Mouse (Mus musculus): ENCODE measurements around the gene Mdm2. TPM values are rescaled to one million over a fixed set of nuclear protein-coding genes. Genes with fewer than 3 reads are reported as not detected.

The Mdm2 gene
- polyA plus RNA-seq, 1 experiment from 2014 or later = 62.4 TPM

GRCm38 (mm10) chr10:117683734-117684037 lies 26.9 kb downstream of the Mdm2 start:
- Histone ChIP-seq H3K9me3 (replicated peaks) (no peaks in the 10 kb centered on the region), H3K27ac (no peak overlapping the region), H3K4me3 (no peak overlapping the region), H3K36me3 (peaks cover 57% of the 10 kb centered on the region), H3K27me3 (ENCODE audit: low read depth, poor library complexity, severe bottlenecking) (no peaks in the 10 kb centered on the region), H3K4me1 (peaks cover 5% of the 10 kb centered on the region; the same call in 1 of the 2 replicates)
- 92% methylated on average over 9 of the region's 9 CpGs for WGBS
- DNase-seq (ENCODE audit: low spot score) = no peak

DNA sequence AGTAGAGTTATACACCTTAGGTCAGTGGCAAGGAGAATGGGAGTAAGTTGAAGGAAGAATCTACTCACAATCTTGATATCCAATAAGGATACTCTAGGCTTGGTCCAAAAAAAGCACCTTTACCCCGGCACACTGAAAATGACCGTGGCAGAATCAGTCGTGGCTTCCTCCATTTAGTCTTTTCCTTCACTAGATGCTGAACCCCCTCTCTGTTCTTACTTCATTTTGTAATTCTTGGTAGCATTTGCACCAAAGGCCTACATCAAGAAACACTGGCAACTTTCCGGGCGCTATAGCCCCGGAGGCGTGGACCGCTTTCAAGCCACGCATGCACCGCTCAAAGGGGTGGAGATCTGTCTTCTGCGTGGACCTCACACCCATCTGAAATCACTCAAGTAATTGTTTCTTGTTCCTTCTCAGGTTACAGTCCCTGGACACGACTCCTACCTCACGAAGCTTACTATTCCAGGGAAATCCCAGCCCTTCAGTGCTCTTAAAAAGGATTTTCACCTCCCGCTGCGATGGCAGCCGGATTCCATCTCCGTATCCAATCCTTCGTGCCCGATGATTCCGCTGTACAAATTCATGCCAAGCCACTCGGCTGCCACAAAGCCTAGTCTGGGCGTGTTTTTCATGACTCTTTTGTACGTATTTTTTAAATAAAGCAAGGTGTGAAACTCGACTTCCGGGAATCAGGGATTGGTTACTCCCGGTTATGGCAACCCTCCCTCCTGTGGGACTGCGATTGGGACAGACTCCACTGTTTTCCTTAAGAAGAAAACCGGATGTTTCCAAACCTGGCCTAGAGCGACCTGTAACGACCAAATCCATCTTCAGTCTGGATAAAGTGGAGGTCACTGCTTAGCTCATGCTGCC lies 27.5 kb downstream of the Mdm2 start:
- no peaks in the 10 kb centered on the region for H3K27me3 ChIP-seq (ENCODE audit: low read depth, poor library complexity, severe bottlenecking)
- peaks cover 5% of the 10 kb centered on the region; the same call in 1 of the 2 replicates for H3K4me1 ChIP-seq
- no peaks in the 10 kb centered on the region for H3K9me3 ChIP-seq (replicated peaks)
- H3K36me3 ChIP-seq = peaks cover 51% of the 10 kb centered on the region
- no peak for DNase-seq (ENCODE audit: low spot score)
- WGBS = 81% methylated on average over 30 of the region's 30 CpGs
- H3K4me3 ChIP-seq = no peak overlapping the region
- no peak overlapping the region for H3K27ac ChIP-seq

DNA sequence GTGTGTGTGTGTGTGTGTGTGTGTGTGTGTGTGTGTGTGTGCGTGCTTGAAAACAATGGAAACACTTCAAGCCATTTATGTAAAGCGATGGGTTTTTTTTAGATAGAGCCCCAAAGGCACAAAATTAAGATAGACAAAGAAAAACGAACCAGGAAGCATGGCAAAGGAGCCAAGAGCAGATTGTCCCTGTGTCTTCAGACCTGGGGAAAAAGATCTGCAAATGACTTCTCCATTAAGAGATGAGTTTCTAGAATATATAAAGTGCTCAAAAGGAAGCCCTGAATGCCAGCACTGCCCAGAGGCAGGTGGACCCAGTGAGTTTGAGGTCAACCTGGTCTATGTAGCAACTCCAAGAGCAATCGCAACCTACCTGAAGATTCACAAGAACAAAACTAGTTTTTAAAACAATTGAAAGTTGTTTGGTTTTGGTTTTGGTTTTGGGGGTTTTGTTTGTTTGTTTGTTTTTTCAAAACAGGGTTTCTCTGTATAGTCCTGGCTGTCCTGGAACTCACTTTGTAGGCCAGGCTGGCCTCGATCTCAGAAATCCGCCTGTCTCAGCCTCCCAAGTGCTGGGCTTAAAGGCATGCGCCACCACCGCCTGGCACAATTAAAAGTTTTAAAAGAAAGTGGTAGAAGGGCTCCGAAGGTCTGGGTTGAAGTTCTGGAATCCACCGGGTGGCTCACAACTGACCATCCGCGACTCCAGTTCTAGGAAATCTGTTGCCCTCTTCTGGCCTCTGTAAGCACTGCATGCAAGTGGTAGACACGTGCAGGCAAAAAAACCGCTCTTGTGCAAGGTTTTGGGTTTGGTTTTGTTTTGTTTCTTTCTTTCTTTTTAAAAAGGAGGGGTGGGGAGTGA lies 28.3 kb downstream of the Mdm2 start:
- H3K27ac ChIP-seq = no peak overlapping the region
- H3K27me3 ChIP-seq (ENCODE audit: low read depth, poor library complexity, severe bottlenecking) = no peaks in the 10 kb centered on the region; the same call in 1 of the 2 replicates
- no peaks in the 10 kb centered on the region for H3K9me3 ChIP-seq (replicated peaks)
- peaks cover 5% of the 10 kb centered on the region; the same call in 1 of the 2 replicates for H3K4me1 ChIP-seq
- H3K36me3 ChIP-seq = peaks cover 44% of the 10 kb centered on the region
- DNase-seq (ENCODE audit: low spot score) = peak; percentile 63
- 69% methylated on average over 14 of the region's 14 CpGs for WGBS
- no peak overlapping the region for H3K4me3 ChIP-seq

GRCm38 (mm10) chr10:117681543-117681942 lies 29.0 kb downstream of the Mdm2 start:
- DNase-seq (ENCODE audit: low spot score) = no peak
- 87% methylated on average over 3 of the region's 3 CpGs for WGBS
- H3K4me1 ChIP-seq = peaks cover 6% of the 10 kb centered on the region; the same call in 1 of the 2 replicates

DNA sequence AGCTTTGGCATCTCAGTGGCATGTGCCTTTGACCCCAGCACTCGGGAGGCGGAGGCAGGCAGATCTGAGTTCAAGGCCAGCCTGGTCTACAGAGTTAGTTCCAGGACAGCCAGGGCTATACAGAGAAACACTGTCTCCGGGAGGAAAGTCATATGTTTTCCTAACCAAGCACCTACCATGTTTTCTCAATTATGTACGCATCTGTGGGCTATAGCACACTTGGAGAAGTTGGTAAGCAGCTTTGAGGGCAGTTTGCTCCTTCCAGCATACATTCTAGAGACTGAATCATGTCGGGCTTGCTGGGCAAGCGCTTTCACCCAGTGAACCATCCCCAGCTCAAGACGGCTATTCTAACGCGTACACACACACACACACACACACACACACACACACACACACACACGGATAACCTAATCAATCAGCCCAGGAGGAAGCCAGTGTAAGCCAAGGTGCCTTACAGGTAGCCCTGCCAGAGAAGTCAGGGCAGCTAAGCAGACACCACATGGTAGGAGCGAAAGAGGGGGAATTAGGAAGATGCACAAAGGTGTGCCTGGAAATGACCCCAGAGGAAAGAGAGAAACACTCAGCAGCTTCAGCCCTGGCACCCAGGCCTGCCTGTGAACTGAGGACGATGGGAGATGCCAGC lies 29.6 kb downstream of the Mdm2 start:
- WGBS = 91% methylated on average over 12 of the region's 12 CpGs

More at GRCm38 (mm10) chr10:117681543-117681942, 29.0 kb downstream of the Mdm2 start:
- H3K27me3 ChIP-seq (ENCODE audit: low read depth, poor library complexity, severe bottlenecking) = no peaks in the 10 kb centered on the region; the same call in 1 of the 2 replicates
- H3K36me3 ChIP-seq = peaks cover 41% of the 10 kb centered on the region
- H3K27ac ChIP-seq = no peak overlapping the region
- H3K4me3 ChIP-seq = no peak overlapping the region
- H3K9me3 ChIP-seq (replicated peaks) = no peaks in the 10 kb centered on the region

GRCm38 (mm10) chr10:117679963-117680473 lies 30.5 kb downstream of the Mdm2 start:
- Histone ChIP-seq H3K4me3 (no peak overlapping the region), H3K27me3 (ENCODE audit: low read depth, poor library complexity, severe bottlenecking) (no peaks in the 10 kb centered on the region; the same call in 1 of the 2 replicates), H3K9me3 (replicated peaks) (no peaks in the 10 kb centered on the region), H3K27ac (no peak overlapping the region), H3K36me3 (peaks cover 41% of the 10 kb centered on the region), H3K4me1 (peaks cover 20% of the 10 kb centered on the region)
- no peak for DNase-seq (ENCODE audit: low spot score)
- WGBS = 91% methylated on average over 14 of the region's 14 CpGs

More for the DNA sequence above, 29.6 kb downstream of the Mdm2 start:
- Histone ChIP-seq H3K27ac (no peak overlapping the region), H3K27me3 (ENCODE audit: low read depth, poor library complexity, severe bottlenecking) (no peaks in the 10 kb centered on the region; the same call in 1 of the 2 replicates), H3K36me3 (peaks cover 41% of the 10 kb centered on the region), H3K4me1 (peaks cover 11% of the 10 kb centered on the region), H3K4me3 (no peak overlapping the region), H3K9me3 (replicated peaks) (no peaks in the 10 kb centered on the region)
- DNase-seq (ENCODE audit: low spot score) = no peak

DNA sequence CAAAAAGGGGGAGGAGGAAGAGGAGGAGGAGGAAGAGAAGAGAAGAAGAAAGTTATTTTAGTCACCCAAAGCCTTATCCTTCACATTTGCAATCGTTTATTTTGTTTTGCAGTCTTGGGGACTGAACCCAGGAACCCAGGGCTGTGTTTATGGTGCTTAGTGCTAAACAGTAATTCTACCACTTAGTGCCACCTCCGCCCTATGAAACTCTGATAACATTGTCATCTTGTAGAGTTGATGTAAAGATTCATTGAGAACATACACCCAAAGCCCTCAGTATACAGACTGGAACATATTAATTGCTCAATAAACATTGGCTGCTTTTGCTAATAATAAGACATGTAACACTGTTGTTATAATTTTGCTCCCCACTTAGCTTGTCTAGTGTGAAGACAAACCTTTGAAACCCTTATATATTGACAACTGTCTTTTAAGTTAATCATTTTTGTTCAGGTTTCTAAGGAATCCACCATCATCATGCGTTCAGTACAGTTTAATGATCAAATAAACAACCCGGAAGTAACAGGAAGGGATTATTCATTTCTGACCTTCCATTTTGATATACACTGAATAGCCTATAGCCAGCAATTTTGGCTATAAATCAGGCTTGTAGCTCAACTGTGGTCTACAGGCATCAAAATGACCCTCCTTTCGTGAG lies 31.4 kb downstream of the Mdm2 start:
- Histone ChIP-seq H3K4me3 (no peak overlapping the region), H3K4me1 (peaks cover 20% of the 10 kb centered on the region), H3K36me3 (peaks cover 35% of the 10 kb centered on the region), H3K9me3 (replicated peaks) (no peaks in the 10 kb centered on the region), H3K27ac (no peak overlapping the region), H3K27me3 (ENCODE audit: low read depth, poor library complexity, severe bottlenecking) (no peaks in the 10 kb centered on the region; the same call in 1 of the 2 replicates)
- 91% methylated on average over 5 of the region's 5 CpGs for WGBS
- DNase-seq (ENCODE audit: low spot score) = no peak

DNA sequence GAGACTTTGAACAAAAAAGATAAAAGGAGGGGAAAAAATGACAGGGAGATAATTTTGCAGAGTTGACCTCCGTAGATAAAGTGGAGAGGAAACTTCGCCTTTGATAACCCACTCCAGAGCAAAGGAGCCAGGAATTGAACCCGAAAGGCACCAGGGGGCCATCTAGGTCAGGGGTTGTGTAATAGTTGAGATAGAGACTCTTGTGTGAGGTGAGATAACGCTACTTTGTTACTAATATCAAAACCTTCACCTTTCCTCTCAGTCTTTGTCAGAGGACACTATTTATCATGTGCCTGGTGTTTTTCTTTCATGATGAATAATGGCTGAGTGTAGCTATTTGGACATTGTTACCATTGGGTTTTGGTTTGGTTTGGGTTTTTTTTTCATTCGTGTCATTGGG lies 32.2 kb downstream of the Mdm2 start:
- H3K36me3 ChIP-seq = peaks cover 27% of the 10 kb centered on the region

GRCm38 (mm10) chr10:117677494-117678236 lies 32.9 kb downstream of the Mdm2 start:
- Histone ChIP-seq H3K4me3 (no peak overlapping the region), H3K27me3 (ENCODE audit: low read depth, poor library complexity, severe bottlenecking) (no peaks in the 10 kb centered on the region; the same call in 1 of the 2 replicates), H3K4me1 (peaks cover 18% of the 10 kb centered on the region), H3K36me3 (peaks cover 20% of the 10 kb centered on the region), H3K9me3 (replicated peaks) (no peaks in the 10 kb centered on the region), H3K27ac (no peak overlapping the region)
- WGBS = 82% methylated on average over 13 of the region's 13 CpGs
- no peak for DNase-seq (ENCODE audit: low spot score)

More for the DNA sequence above, 32.2 kb downstream of the Mdm2 start:
- 83% methylated on average over 5 of the region's 5 CpGs for WGBS
- DNase-seq (ENCODE audit: low spot score) = no peak
- no peaks in the 10 kb centered on the region for H3K9me3 ChIP-seq (replicated peaks)
- H3K27ac ChIP-seq = no peak overlapping the region
- no peaks in the 10 kb centered on the region; the same call in 1 of the 2 replicates for H3K27me3 ChIP-seq (ENCODE audit: low read depth, poor library complexity, severe bottlenecking)
- peaks cover 20% of the 10 kb centered on the region for H3K4me1 ChIP-seq
- H3K4me3 ChIP-seq = no peak overlapping the region

DNA sequence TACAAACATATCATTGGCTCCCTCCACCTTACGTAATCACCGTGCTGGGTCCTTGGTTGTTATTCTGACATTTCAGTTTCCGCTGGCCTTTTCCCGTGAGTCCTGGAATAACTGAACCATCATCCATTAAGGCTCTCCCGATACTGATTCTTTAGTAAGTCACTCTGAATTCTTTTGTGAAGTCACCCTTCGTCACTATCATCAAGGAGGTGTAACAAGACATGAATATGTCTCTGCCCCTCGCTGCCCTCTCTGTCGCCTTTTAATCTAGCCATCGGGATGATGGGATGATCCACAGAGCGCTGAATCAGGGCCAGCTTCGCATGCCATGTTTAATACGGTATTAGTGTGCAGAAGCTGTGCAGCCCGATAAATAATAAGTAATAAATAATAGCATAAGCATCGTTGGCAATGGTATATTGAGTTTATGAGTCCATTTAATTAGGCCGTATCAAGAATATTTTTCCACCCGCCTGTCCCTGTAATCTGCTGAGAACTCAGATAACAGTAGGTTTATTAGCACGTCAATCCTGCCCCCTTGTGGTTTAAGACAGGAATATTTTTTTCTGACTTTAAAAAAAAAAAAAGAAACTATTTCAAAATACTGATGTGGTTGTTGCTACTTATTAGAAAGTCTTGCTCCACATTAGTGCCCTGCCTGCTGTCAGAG lies 33.8 kb downstream of the Mdm2 start:
- peaks cover 21% of the 10 kb centered on the region for H3K4me1 ChIP-seq
- 32% methylated on average over 17 of the region's 17 CpGs for WGBS
- H3K4me3 ChIP-seq = peak overlapping the region; percentile 40; the same call in 1 of the 2 replicates
- no peaks in the 10 kb centered on the region; the same call in 1 of the 2 replicates for H3K27me3 ChIP-seq (ENCODE audit: low read depth, poor library complexity, severe bottlenecking)
- DNase-seq (ENCODE audit: low spot score) = no peak
- H3K9me3 ChIP-seq (replicated peaks) = no peaks in the 10 kb centered on the region
- H3K36me3 ChIP-seq = peaks cover 21% of the 10 kb centered on the region
- H3K27ac ChIP-seq = no peak overlapping the region

GRCm38 (mm10) chr10:117676036-117676643 lies 34.4 kb downstream of the Mdm2 start:
- DNase-seq (ENCODE audit: low spot score) = no peak
- Histone ChIP-seq H3K4me3 (peak overlapping the region; percentile 40), H3K36me3 (peaks cover 20% of the 10 kb centered on the region), H3K27ac (peak overlapping the region; percentile 62), H3K9me3 (replicated peaks) (no peaks in the 10 kb centered on the region), H3K27me3 (ENCODE audit: low read depth, poor library complexity, severe bottlenecking) (no peaks in the 10 kb centered on the region; the same call in 1 of the 2 replicates), H3K4me1 (peaks cover 21% of the 10 kb centered on the region)
- 42% methylated on average over 19 of the region's 19 CpGs for WGBS
